Mouse (Mus musculus): ENCODE data around the gene Ccdc114. TPM values are rescaled to one million over a fixed set of nuclear protein-coding genes. Genes with fewer than 3 reads are reported as not detected.

Gene Ccdc114
- polyA plus RNA-seq, 2 experiments from 2014 or later: 2.9 to 3.7 TPM

DNA sequence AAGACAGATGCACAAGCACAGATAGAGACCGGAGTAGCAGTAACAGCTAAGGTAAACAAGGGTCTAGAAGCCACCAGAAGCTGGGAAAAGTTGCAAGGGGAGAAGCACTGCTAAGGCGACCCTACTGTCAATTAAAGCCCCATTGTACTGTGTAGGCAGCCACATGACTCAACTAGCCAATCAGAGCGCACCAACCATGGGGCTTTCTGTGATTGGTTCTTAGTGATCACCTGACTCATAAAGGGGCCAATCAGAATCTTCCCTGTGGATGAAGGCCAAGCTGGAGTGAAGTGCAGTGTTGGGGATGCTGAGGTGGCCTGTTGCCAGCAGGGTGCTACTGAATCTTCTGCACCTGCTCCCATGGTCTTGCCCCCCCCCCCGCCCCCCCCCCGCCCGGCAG, 63.0 kb downstream of the Ccdc114 start:
- ATAC-seq: no peak

DNA sequence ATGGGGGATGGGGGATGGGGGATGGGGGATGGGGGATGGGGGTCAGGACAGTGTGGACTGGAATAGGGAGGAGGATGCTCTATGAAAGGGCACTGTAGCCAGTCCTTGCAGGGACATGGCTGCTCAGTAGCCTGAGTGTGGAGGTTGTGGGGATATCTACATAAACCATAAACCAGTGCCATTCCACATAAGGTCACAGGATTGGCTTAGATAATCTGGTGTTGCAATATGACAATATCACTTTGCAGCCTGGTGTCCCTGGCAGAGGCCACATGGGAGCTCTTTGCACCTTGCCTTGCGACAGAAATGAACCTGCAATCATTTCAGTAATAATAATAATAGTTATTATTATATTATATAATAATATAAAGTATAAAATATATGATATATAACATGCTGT, 64.5 kb downstream of the Ccdc114 start:
- ATAC-seq: no peak

DNA sequence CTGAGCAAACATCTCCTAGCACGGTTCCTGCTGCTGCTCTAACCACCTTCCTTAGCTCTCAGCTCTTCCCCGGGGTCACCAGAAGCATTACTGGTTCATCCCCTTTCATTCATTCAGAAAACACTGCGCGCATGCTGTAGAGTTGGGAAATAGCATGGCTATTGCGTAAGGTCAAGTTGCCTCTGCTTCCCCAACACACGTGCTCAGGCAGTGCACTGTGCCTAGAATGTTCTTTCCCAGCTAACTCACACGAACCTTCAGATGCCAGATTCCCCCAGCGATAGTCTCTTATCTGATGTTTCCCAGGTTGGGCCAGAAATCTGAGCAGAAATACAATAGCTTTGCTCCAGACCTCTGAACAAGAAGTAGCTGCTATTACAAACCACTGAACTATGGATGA, 68.6 kb downstream of the Ccdc114 start:
- no peak for ATAC-seq

Other genes starting within 250 kb of the Ccdc114 start
- gene Ntn5, start 240.1 kb upstream of the Ccdc114 start, polyA plus RNA-seq (2017; shearing (Covaris generic)): not detected
- under 1 TPM in 1 of 2 experiments, not detected in 1; 0.30 TPM for gene Sec1, start 229.7 kb upstream of the Ccdc114 start, polyA plus RNA-seq (2017; shearing (Covaris generic))
- 1 to 10 TPM; 1.2 to 1.3 TPM for gene Car11, start 224.2 kb upstream of the Ccdc114 start, polyA plus RNA-seq (2017; shearing (Covaris generic))
- 1 to 10 TPM; 7.4 to 8.8 TPM for gene Dbp, start 219.0 kb upstream of the Ccdc114 start, polyA plus RNA-seq (2017; shearing (Covaris generic))
- gene Rpl18, start 208.6 kb upstream of the Ccdc114 start, polyA plus RNA-seq (2017; shearing (Covaris generic)): 1,000 to 10,000 TPM; 2,369 to 2,427 TPM
- 10 to 100 TPM; 15.2 to 21.1 TPM for gene Sphk2, start 206.1 kb upstream of the Ccdc114 start, polyA plus RNA-seq (2017; shearing (Covaris generic))
- gene Fam83e, start 202.9 kb upstream of the Ccdc114 start, polyA plus RNA-seq (2017; shearing (Covaris generic)): not detected
- not detected for gene Spaca4, start 198.3 kb upstream of the Ccdc114 start, polyA plus RNA-seq (2017; shearing (Covaris generic))
- not detected for gene Lmtk3, start 140.3 kb upstream of the Ccdc114 start, polyA plus RNA-seq (2017; shearing (Covaris generic))
- gene Sult2b1, start 139.4 kb upstream of the Ccdc114 start, polyA plus RNA-seq (2017; shearing (Covaris generic)): 1 to 10 TPM; 3.1 to 5.2 TPM
- gene Cyth2, start 109.5 kb upstream of the Ccdc114 start, polyA plus RNA-seq (2017; shearing (Covaris generic)): 10 to 100 TPM; 20.8 to 21.4 TPM
- gene Kcnj14, start 99.3 kb upstream of the Ccdc114 start, polyA plus RNA-seq (2017; shearing (Covaris generic)): not detected
- 10 to 100 TPM; 26.2 to 36.3 TPM for gene Grwd1, start 93.1 kb upstream of the Ccdc114 start, polyA plus RNA-seq (2017; shearing (Covaris generic))
- 10 to 100 TPM; 21.2 to 27.0 TPM for gene Kdelr1, start 51.3 kb upstream of the Ccdc114 start, polyA plus RNA-seq (2017; shearing (Covaris generic))
- under 1 TPM in 1 of 2 experiments, not detected in 1; 0.23 TPM for gene Grin2d, start 45.7 kb upstream of the Ccdc114 start, polyA plus RNA-seq (2017; shearing (Covaris generic))
- not detected for gene Syngr4, start 27.4 kb upstream of the Ccdc114 start, polyA plus RNA-seq (2017; shearing (Covaris generic))
- gene Tmem143, start 27.1 kb upstream of the Ccdc114 start, polyA plus RNA-seq (2017; shearing (Covaris generic)): 1 to 10 TPM; 5.9 to 8.9 TPM
- 100 to 1,000 TPM; 575 to 614 TPM for gene Emp3, start 2.7 kb upstream of the Ccdc114 start, polyA plus RNA-seq (2017; shearing (Covaris generic))
- not detected for gene Abcc6, start 106.2 kb downstream of the Ccdc114 start, polyA plus RNA-seq (2017; shearing (Covaris generic))
- 10 to 100 TPM; 18.9 to 26.9 TPM for gene Nomo1, start 109.6 kb downstream of the Ccdc114 start, polyA plus RNA-seq (2017; shearing (Covaris generic))
- not detected for gene Kcnj11, start 176.7 kb downstream of the Ccdc114 start, polyA plus RNA-seq (2017; shearing (Covaris generic))

All from CD4-positive, CD25-positive, alpha-beta regulatory T cell, adult 4 months (primary cell).